Mouse (Mus musculus) CH12.LX (cell line): ENCODE measurements around the gene Ugt1a6b.

Experiments used
- BHLHE40 ChIP-seq: IDR thresholded peaks from 2 replicates; pipeline ENCODE4 v1.6.1; 2011; ENCODE audit warnings: mild to moderate bottlenecking, low read depth, low read length, improper control_type of control experiment
- CTCF ChIP-seq, 2 experiments: IDR thresholded peaks in 1 of 2; conservative IDR thresholded peaks in 1 of 2; 2 replicates each; pipeline ENCODE4 v1.5.1; 2011 to 2012; ENCODE audit warnings: low read depth in 2 of 2, low read length in 2 of 2, improper control_type of control experiment in 1 of 2, inconsistent platforms in 1 of 2, mild to moderate bottlenecking in 1 of 2, moderate library complexity in 1 of 2
- E2F4 ChIP-seq: IDR thresholded peaks from 2 replicates; pipeline ENCODE4 v1.6.1; 2011; ENCODE audit warnings: low read depth, low read length, improper control_type of control experiment; ENCODE audit not compliant: insufficient replicate concordance
- ELF1 ChIP-seq: IDR thresholded peaks from 2 replicates; pipeline ENCODE4 v1.6.1; 2014; ENCODE audit warnings: low read depth, mild to moderate bottlenecking, inconsistent platforms, low read length, improper control_type of control experiment
- POLR2A ChIP-seq: IDR thresholded peaks from 2 replicates; pipeline ENCODE4 v1.6.1; 2011; ENCODE audit warnings: low read depth, mild to moderate bottlenecking, improper control_type of control experiment, low read length
- UBTF ChIP-seq: IDR thresholded peaks from 2 replicates; pipeline ENCODE4 v1.6.1; 2012; ENCODE audit warnings: low read depth, mild to moderate bottlenecking, inconsistent platforms, low read length, improper control_type of control experiment, moderate library complexity
- ZKSCAN1 ChIP-seq: IDR thresholded peaks from 2 replicates; pipeline ENCODE4 v1.6.1; 2012; ENCODE audit warnings: low read depth, inconsistent platforms, low read length, improper control_type of control experiment, borderline replicate concordance

DNA sequence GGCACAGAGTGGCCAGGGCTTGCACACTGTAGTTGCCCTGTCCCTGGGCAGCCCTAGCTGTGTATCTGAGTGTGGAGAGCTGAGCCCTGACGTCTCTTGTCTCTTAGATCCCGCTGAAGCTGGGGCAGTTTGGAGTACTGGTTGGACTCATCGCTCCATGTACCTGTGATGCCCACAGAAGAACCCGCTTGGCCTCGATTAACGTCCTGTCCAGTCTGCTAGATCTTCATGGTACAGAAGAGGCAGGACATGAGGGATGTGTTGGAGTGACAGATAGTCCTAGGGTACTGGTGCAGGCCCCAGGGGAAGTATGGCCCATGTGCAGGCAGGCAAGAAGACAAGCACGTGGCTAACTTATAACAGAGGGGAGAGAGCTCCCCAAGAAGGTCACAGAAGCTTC is 146.5 kb downstream of the Ugt1a6b start:
- TF ChIP-seq POLR2A (no peak), E2F4 (no peak), UBTF (no peak), CTCF (conservative IDR thresholded peaks at IDR 0.05 in 1 of 2, IDR thresholded peaks at IDR 0.05 in 1 of 2; ENCODE audit: low read depth in 2 of 2, low read length in 2 of 2) (no peak), BHLHE40 (no peak), ELF1 (no peak), ZKSCAN1 (no peak)
